Mouse (Mus musculus) mature B cell (primary cell): ENCODE data around the gene Slc25a12.

Source experiments
- in situ Hi-C: fragments of 300-500 bp; cut with MboI; formaldehyde crosslinking; loops from 2 replicates; pipeline ENCODE4 v1.14.3; 2019

Gene Slc25a12

DNA sequence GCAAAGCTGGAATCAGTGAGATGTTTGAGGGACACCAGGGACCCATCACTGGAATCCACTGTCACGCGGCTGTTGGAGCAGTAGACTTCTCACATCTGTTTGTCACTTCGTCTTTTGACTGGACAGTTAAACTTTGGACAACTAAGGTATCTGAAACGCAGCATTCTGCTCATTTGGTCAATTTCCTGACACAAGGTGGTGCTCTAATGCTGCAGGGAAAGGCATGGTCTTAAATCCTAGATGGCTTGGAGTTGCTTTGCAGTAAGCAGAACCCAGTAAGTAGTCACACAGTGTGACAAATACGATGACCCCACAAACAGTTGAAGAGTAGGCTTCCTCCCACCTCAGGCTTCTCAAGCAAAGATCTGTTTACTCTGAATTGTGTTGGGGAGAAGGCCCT lies 116.7 kb downstream of the Slc25a12 start:
- in situ Hi-C loops: no loop called here

DNA sequence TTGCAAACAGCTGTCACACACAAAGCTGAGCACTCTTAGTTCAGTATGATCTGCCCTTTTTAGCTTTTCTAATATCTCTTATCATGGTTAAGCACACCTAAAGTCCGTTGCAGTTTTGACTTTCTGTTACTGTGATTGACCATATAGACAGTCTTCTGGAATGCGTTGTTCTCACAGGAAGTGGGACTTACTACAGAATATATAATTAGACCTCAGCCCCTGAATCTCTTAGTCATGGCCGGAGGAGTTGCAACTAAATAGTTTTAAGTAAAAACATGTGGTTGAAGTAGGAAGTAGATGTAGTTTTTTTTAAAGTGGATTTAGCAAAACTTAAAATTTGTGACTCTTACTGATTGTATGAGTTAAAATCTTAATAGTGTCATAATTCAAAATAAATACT lies 119.5 kb downstream of the Slc25a12 start:
- in situ Hi-C loops: no loop called here

DNA sequence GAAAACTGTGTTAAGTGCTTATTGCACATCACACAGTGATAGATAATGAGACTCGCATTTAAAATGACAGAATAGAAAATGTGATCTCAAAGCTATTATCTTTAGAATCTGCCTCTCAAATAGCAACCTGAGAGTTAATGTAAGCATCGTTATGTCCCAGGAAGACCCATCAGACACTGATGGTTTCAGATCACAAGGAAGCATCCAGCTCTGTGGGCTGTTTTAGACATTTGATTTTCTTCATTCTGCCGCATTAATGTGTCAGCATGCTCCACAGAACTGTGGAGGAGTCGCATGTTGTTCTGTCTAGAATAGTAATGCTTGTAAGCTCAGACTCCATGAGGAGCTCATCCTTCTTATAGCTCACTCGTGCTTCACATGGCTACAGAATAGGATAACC lies 121.5 kb downstream of the Slc25a12 start:
- in situ Hi-C loops: no loop called here

DNA sequence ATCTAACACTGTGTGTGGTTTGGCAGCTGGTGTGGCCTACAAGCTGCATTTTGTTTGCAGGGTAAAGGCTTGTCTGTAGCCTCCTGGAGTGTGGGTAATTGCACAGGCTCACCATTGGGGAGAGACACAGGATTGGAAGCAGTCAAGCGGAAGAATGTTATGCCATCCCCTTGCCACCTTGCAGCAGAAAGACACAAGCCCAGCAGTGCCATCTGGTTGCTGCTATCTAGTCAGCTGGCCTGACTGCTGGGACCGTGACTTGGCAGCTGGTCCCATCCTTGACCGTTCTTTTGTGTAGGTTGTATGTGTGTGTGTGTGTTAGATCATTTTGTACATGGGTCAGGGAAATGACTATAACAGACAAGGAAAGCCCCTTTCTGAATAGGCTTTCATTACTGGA lies 122.1 kb downstream of the Slc25a12 start:
- in situ Hi-C loops: no loop called here

DNA sequence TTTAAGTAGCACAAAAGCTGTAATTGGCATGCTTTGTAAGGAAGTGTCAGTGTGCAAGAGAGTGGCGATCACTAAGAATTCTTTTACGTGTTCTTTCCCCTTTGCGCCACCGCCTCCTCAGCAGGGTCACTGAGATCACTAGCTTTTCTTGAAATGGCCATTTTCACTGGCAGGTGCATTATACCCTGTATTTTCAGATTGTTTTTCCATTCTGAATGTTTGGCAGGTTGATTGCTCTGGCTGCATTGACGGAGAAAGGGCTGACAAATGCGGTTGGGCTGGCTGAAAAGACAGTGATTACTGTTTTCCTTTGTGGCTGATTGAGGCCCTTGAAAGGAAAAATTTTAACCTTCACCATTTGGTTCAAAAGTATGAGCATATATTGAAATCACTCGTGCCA lies 122.7 kb downstream of the Slc25a12 start:
- in situ Hi-C loops: no loop called here

DNA sequence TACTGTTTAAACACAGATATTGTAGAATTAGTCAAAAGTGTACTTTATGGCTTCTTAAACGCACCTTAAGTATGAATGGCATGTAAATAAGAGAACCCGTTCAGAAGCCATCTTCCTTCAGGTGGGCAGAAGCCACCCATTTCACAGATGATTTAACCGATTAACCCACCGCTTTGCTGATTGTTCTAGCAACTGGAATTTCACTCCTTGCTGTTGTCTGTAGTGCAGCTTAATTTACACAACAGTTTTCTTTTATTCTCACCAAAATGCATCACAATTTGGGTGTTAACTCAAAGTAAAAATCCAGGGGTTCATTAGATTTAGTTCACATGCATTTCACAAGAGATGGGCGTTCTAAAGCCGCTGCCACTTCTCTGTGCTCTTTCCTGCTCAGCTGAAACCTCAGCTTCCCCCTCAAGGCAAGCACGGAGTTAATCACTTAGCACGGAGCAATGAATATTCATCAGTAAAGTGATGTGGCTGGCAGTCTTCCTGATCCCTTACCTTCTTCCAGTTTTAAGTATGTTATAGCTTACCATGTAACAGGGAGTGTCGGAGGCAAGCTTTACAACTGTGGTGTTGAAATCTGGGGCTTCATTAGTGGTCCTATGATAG lies 124.4 kb downstream of the Slc25a12 start:
- in situ Hi-C loops: no loop called here

DNA sequence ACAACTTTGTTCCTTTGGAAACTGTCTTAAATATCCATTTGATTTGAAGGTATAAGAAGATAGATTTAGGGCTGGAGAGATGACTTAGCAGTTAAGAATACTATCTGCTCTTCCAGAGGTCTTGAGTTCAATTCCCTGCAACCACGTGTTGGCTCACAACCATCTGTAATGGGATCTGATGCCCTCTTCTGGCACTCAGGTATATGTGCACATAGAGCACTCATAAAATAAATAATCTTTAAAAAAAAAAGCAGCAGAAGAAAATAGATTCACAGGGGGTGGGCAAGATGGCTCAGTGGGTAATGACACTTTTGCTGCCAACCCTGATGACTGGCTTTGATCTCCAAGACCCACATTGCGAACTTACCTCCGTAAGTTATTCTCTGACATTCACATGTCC lies 125.4 kb downstream of the Slc25a12 start:
- in situ Hi-C loops: no loop called here

DNA sequence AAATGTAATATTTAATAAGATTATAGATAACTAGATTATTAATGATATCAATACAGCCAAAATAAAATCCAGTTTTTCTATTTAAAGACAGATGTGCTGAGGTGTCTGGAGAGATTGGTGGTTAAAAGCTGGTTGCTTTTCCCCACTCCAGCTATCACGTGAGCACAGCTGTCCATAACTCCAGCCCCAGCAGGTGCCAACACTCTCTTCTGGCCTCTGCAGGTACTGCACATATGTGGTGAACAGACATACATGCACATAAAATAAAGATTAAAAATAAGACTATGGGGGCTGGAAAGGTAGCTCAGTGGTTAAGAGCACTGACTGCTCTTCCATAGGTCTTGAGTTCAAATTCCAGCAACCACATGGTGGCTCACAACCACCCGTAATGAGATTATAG lies 126.0 kb downstream of the Slc25a12 start:
- in situ Hi-C loops: no loop called here

DNA sequence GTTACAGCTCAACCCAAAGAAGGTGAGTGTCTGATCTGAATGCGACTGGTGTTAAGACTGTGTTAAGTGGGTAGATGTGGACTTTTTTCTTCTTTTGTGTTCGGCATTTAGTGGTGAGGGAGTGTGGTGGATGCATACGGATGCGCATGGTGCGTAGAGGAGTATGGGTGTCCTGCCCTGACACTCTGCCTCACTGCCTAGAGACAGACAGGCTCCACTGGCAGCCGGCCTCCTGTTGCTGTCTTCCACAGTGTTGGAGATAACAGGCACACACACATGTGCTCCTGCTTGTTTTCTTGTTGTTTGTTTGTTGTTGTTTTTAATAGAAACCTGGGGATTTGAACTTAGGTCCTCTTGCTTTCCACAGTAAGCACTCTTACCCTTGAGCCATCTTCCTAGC lies 131.5 kb downstream of the Slc25a12 start:
- in situ Hi-C loops: no loop called here

DNA sequence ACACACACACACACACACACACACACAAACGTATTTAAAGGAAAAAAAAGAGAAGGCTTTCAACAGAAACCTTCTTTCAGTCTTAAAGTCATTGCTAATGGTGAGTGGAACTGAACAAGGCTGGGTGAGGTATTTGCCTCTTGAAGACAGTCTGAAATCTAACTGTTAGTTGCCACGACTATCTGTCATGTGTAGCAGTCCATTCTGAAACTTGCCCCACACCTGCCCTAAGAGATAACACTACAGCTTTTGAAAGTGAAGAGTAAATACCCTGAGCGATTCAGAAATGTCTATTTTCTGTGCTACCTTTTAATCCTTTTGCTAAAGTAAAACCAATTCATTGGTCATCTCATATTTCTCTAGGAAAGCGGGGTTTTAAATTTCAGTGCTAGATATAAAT lies 132.1 kb downstream of the Slc25a12 start:
- in situ Hi-C loops: no loop called here

DNA sequence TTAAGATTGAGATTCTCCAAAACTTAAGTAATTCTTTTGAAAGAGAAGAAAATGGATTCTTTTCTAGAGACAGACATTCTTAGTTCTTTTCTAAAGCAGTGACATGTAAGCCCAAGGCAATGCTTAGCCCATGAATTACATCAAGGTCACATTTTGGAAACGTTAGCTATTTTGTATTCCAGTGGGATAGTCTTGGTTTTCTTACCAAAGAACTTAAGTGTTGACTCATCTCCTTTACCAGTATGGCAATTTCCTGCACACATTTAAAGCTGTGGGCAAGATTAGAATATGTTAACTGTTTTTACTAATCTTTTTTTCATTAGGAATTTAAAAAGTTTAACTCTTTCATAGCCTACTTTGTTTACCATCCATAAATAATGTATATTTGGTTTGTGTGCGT lies 134.6 kb downstream of the Slc25a12 start:
- in situ Hi-C loops: no loop called here

DNA sequence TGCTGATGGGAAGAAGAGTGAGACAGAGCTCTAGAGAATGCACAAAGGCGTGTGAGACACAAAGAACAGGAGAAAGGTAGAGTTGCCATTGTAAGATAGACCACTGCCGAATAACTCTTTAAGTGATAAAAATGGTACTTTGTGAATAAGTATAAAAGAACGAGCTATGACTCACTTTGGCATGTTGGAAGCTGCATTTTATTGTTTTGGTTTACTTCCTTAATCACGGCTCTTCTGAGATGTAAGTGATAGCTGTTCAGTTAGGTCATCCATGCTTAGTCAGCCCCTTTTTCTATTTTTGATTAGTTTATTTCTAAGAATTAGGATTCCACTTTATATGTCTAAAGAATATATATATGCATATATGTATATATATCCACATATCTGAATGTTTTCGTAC lies 135.6 kb downstream of the Slc25a12 start:
- in situ Hi-C loops: no loop called here

DNA sequence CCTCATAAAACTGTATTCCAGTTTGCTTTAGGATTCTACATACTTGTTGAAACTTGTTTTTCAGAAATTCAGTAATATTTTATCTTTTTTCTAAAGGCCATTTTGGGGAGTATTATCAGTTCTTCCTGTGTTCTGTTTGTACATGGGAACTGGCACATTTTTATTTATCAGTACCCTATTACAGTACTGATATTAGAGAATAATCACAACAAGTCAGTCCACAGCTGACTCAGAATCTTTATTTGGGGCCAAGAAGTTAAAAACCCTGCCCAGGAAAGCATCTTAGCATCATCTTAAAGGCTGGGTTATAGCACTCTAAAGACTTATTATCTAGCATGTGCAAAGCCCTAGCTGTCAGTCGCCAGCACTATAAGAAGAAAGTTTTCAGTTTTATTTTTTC lies 137.9 kb downstream of the Slc25a12 start:
- in situ Hi-C loops: no loop called here

DNA sequence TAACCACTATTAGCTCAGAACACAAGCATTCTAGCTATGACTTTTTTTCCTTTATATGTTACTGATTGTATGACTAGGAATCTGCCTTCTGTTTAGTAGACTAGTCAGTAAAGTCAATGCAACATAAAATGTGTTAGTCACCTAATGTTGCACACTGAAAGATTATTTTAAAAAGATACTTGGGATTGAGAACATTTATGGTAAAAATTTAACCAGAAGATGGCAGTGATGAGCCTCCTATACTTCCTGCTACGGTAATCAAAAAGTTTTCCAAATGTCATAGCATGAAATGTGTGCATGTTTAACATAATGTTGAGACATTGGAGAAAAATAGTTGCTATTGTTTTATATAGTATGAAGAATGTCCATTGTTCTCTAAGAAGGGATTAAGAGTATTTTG lies 140.2 kb downstream of the Slc25a12 start:
- in situ Hi-C loops: no loop called here
